Mouse (Mus musculus): ENCODE results near the gene Cep128.

DNA sequence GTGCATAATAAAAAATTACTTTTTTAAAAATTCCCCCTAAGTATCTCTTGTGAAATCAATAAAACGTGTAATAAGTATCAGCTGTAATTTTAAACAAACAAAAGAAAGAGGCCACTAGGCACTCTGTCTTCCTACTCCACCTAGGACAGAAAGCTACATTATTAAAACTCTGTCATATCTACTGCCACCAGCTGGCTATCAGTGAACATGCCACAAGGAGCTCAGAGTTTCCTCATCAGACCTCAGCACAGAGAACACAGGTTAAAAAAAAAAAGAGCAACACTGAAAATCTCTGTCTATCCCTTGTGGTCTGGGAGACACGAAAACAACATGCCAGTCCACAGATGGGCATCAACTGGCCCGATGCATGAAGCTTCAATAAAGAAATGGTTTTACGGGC, 295.9 kb downstream of the Cep128 start:
- TF ChIP-seq CTCF (IDR thresholded peaks at IDR 0.05; ENCODE audit: control insufficient read depth, insufficient read depth, insufficient replicate concordance, low read depth, low read length), result no peak
- TF ChIP-seq POLR2A (IDR thresholded peaks at IDR 0.05; ENCODE audit: control insufficient read depth, low read depth, low read length), result no peak
